Mouse (Mus musculus): ENCODE measurements around the gene Orm1.

Orm1 gene

DNA sequence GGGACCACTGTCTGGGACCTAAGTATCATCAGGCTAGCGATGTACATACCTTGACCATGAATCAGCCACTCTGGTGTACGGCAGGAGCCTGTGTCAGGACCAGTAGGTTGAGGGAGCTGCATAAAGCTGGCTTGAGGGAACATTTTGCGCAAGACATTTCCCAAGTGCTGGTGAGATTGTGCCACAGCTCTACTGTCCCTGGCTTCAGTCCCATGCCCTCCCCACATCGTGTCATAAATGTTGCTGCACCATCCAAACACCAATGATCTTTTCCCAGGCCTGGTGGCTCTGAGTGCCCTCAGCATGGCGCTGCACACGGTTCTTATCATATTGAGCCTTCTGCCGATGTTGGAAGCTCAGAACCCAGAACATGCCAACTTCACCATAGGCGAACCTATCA lies at the start of gene Orm1:
Gene Orm1, plus strand, starts transcription at position 266 of the 400 bp plus-strand sequence.
- in situ Hi-C loops (cut with MboI; ENCODE audit: low sequenced_read_pairs): no loop called here

- in situ Hi-C loops (cut with MboI; ENCODE audit: low sequenced_read_pairs): no loop called here
Observed at GRCm38 (mm10) chr4:63295641-63296040, 48.7 kb upstream of the Orm1 start.

- in situ Hi-C loops (cut with MboI; ENCODE audit: low sequenced_read_pairs): no loop called here
Observed at GRCm38 (mm10) chr4:63296263-63296662, 48.1 kb upstream of the Orm1 start.

- in situ Hi-C loops (cut with MboI; ENCODE audit: low sequenced_read_pairs): no loop called here
Observed at GRCm38 (mm10) chr4:63296876-63297275, 47.5 kb upstream of the Orm1 start.

- in situ Hi-C loops (cut with MboI; ENCODE audit: low sequenced_read_pairs): no loop called here
Observed at GRCm38 (mm10) chr4:63298191-63298590, 46.2 kb upstream of the Orm1 start.

- in situ Hi-C loops (cut with MboI; ENCODE audit: low sequenced_read_pairs): loop anchor here (10.0 kb wide), 1 partner anchor 118 kb away; no protein-coding TSS in a partner anchor
Observed at GRCm38 (mm10) chr4:63302641-63303040, 41.7 kb upstream of the Orm1 start.

GRCm38 (mm10) chr4:63307175-63308062 lies 36.9 kb upstream of the Orm1 start:
- in situ Hi-C loops (cut with MboI; ENCODE audit: low sequenced_read_pairs): loop anchor here (10.0 kb wide), 1 partner anchor 123 kb away; no protein-coding TSS in a partner anchor

- in situ Hi-C loops (cut with MboI; ENCODE audit: low sequenced_read_pairs): loop anchor here (10.0 kb wide), 1 partner anchor 124 kb away; no protein-coding TSS in a partner anchor
Observed at GRCm38 (mm10) chr4:63308316-63308715, 36.0 kb upstream of the Orm1 start.

GRCm38 (mm10) chr4:63310247-63310855 lies 34.0 kb upstream of the Orm1 start:
- in situ Hi-C loops (cut with MboI; ENCODE audit: low sequenced_read_pairs): loop anchor here (10.0 kb wide), 1 partner anchor 146 kb away; no protein-coding TSS in a partner anchor

DNA sequence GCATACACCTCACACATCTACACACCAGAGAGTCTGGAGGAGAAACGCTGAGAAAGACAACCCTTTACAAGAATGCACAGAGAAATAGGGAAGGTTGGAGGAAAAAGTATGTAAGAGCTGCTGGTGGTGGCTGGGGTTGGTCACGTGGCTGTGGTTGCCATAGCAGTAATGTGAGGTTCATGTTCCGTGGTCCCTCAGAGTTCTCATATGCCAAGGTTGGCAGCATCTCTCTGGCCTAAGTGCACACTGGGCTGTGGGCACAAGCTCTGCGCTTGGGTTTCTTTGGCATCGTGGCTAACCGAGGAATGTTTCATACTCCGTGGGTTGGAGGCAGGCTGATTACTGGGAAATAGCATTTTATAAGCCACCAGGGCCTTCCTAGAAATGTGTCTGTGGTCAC lies 32.9 kb upstream of the Orm1 start:
- in situ Hi-C loops (cut with MboI; ENCODE audit: low sequenced_read_pairs): loop anchor here (10.0 kb wide), 1 partner anchor 147 kb away; no protein-coding TSS in a partner anchor

DNA sequence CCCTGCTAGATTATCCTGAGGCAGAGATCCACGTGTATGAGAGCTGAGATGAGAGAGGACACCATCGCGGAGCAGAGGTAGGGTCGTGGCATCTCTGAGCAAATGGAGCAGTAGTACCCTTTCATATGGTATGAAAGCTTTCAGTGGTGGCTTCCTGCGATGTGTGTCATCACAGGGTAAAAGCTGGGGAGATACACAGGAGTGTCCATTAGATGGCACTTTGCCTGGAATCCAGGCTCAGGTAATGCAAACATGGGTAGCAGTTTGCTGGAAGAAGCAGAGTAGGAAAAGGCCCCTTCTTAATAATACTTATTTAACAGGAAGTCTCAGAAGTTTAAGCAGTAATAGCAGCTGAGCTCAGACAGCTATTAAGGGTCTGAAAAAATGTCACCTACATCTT lies 30.3 kb upstream of the Orm1 start:
- in situ Hi-C loops (cut with MboI; ENCODE audit: low sequenced_read_pairs): loop anchor here (10.0 kb wide), 1 partner anchor 149 kb away; no protein-coding TSS in a partner anchor

DNA sequence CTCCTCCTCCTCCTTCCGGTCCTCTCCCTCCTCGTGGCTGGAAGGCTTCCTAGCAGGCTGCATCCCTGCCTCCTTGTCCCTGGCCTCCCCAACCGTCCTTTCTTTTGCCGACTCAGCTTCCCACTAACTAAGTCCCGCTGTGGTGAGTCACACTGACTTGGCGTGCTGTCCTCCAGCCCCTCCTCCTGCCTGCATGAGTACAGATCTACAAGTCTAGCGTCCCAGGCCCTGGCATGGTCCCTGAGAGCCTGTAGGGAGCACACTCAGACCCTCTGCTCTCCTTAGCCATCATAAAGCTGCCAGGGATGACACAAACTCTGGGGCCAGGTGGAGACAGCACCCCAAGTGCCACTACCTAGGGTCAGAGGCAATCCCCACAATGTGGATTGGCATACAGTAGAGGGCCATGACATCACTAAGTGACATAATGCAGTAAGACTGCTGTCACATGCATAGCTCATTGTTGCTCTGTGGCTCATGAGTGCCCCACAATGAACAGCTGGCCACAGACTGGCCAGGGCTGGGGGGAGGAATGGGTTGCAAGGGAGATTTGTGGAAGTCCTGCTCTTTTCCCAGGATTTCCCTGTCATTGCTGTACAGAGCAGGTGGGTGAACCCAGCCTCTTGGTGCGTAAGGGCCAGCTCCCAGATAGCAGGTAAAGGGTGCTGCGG lies 28.1 kb upstream of the Orm1 start:
- in situ Hi-C loops (cut with MboI; ENCODE audit: low sequenced_read_pairs): loop anchor here (10.0 kb wide), 1 partner anchor 151 kb away; no protein-coding TSS in a partner anchor

DNA sequence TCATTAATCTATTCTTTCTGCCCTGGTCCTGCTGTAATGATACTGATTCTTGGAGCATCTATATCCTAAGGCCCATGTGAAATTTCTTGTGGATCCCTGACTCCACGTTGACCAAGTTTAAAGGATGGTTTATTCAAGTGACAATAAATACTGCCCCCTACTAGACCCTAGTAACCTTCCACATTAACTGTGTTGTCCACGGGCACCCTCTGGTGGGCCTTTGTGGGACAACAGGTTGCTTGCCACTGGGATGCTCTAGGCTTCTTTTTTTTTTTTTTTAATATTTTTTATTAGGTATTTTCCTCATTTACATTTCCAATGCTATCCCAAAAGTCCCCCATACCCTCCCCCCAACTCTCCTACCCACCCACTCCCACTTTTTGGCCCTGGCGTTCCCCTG lies 24.8 kb upstream of the Orm1 start:
- in situ Hi-C loops (cut with MboI; ENCODE audit: low sequenced_read_pairs): loop anchor here (10.0 kb wide), 1 partner anchor 155 kb away; no protein-coding TSS in a partner anchor

GRCm38 (mm10) chr4:63323275-63323815 lies 21.0 kb upstream of the Orm1 start:
- in situ Hi-C loops (cut with MboI; ENCODE audit: low sequenced_read_pairs): no loop called here

DNA sequence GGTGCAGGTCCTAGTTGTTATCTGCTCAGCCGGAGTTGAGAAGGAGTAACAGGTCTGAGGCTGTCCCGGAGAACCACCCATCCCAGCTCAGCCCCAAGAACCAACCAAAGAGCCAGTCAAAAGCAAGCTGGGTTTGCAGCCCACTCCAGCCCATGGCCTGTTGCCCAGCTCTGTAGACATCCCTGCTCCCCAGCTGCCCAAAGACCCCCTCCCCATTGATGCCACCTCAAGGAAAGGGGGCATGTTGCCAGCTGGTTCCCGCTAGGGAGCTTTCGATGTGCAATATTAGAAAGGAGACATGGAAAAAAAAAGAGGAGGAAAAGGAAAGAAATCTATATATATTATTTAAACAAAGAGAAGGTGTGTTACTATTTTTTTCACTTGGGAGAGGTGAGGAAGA lies 11.0 kb upstream of the Orm1 start:
- in situ Hi-C loops (cut with MboI; ENCODE audit: low sequenced_read_pairs): no loop called here

- in situ Hi-C loops (cut with MboI; ENCODE audit: low sequenced_read_pairs): no loop called here
Observed at GRCm38 (mm10) chr4:63338414-63339076, 5.8 kb upstream of the Orm1 start.

DNA sequence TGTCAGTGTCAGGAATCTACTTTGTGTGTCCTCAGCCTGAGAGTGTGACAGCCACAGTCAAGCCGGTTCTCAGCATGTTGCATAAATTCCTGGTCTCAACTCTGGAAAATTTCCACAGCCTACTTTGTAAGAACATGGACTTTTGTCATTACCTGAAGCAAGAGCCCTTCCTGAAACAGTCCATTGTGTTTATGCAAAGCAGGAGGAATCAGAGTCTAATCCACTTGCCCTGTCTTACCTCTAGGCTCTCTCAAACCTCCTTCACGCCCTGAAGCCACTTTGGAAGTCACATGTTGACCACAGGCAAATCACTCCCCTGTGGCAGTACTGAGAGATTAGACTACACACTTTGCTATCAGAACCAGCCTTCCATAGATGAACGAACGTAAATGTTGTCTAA lies 1.9 kb upstream of the Orm1 start:
- in situ Hi-C loops (cut with MboI; ENCODE audit: low sequenced_read_pairs): no loop called here

- in situ Hi-C loops (cut with MboI; ENCODE audit: low sequenced_read_pairs): no loop called here
Observed at GRCm38 (mm10) chr4:63343608-63344007, 752 bp upstream of the Orm1 start.

- in situ Hi-C loops (cut with MboI; ENCODE audit: low sequenced_read_pairs): no loop called here
Observed at GRCm38 (mm10) chr4:63345261-63345660, 901 bp downstream of the Orm1 start.

- in situ Hi-C loops (cut with MboI; ENCODE audit: low sequenced_read_pairs): no loop called here
Observed at GRCm38 (mm10) chr4:63346659-63347058, 2.3 kb downstream of the Orm1 start.

Measured in CH12F3 (cell line).